Mouse (Mus musculus) hindbrain, embryonic 15.5 days (tissue): Measurements from ENCODE around the gene Hsdl2. TPM values are rescaled to one million over a fixed set of nuclear protein-coding genes. Genes with fewer than 3 reads are reported as not detected.

Experiments
- ATAC-seq: fragments of 200-750 bp; cut with Nextera tagmentation; 2 replicates; pipeline ENCODE4 v1.8.0; 2017; ENCODE audit warnings: low read depth, moderate number of reproducible peaks, moderate TSS enrichment; ENCODE audit not compliant: low FRiP score
- H3K27ac ChIP-seq: fragments of 300-500 bp; sonication (generic); replicated peaks from 2 replicates; pipeline ENCODE4 v1.5.1; 2015; ENCODE audit warnings: mild to moderate bottlenecking, inconsistent platforms
- H3K27me3 ChIP-seq: fragments of 300-500 bp; sonication (generic); 2 replicates; pipeline ENCODE4 v1.6.1; 2015; ENCODE audit warnings: control low read depth, inconsistent platforms
- H3K36me3 ChIP-seq: fragments of 300-500 bp; sonication (generic); 2 replicates; pipeline ENCODE4 v1.6.1; 2015; ENCODE audit warnings: control low read depth, inconsistent platforms
- H3K4me1 ChIP-seq: fragments of 300-500 bp; sonication (generic); replicated peaks from 2 replicates; pipeline ENCODE4 v1.6.1; 2015; ENCODE audit warnings: control low read depth, inconsistent platforms
- H3K4me2 ChIP-seq: fragments of 300-500 bp; sonication (generic); 2 replicates; pipeline ENCODE4 v1.6.1; 2015; ENCODE audit warnings: moderate library complexity, mild to moderate bottlenecking, inconsistent platforms
- H3K4me3 ChIP-seq: fragments of 300-500 bp; sonication (generic); 2 replicates; pipeline ENCODE4 v1.5.1; 2015; ENCODE audit warnings: mild to moderate bottlenecking, inconsistent platforms
- H3K9ac ChIP-seq: fragments of 300-500 bp; sonication (generic); 2 replicates; pipeline ENCODE4 v1.6.1; 2015; ENCODE audit warnings: inconsistent platforms
- H3K9me3 ChIP-seq: fragments of 300-500 bp; sonication (generic); 2 replicates; pipeline ENCODE4 v1.6.1; 2016; ENCODE audit warnings: control low read depth, inconsistent platforms
- WGBS: fragments of 180-500 bp; shearing (Covaris S2); methylation state at CpG from one replicate; pipeline ENCODE4 v1.1.7; 2015; 5-methylcytosine and 5-hydroxymethylcytosine counted together
- polyA plus RNA-seq: library from polyadenylated mRNA; unstranded; fragments of >200 nt; fragmentation: Nextera tagmentation; extraction: Ambion mirVana; gene quantifications from 2 replicates; pipeline ENCODE4 v1.2.1, GENCODE M21; 2015

The Hsdl2 gene
- polyA plus RNA-seq, 1 experiment from 2014 or later: 36.7 TPM

DNA sequence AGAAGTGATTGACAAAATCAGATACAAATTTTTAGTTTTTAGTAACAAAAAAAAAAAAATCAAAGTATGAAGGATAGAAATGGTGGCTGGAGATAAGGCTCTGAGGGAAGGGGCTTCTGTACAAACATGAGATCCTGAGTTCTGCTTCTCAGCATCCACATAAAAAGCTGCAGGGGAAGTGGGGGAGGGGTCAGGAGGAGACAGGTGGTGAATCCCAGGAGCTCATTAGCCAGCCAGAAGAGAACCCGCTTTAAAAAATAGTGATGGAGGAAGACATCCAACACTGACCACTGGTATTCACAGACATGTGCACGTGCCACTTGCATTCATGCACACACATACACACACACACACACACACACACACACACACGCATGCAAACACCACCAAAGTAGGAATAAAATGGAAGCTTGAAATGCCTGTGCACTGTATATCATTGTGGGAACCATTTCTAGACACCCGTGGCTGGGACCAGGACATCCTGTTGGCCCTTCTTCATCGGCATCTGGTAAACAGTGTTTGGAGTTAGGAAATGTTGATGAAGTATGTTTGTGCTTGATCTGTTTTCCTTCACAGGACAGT is 74.8 kb downstream of the Hsdl2 start:
- ATAC-seq: no peak
- 81% methylated on average over 5 of the region's 5 CpGs for WGBS
- Histone ChIP-seq H3K4me3 (no peak overlapping the region), H3K4me2 (no peak overlapping the region), H3K4me1 (no peaks in the 10 kb centered on the region), H3K9me3 (no peaks in the 10 kb centered on the region), H3K27me3 (no peaks in the 10 kb centered on the region), H3K9ac (no peak overlapping the region), H3K36me3 (no peaks in the 10 kb centered on the region), H3K27ac (no peak overlapping the region)

GRCm38 (mm10) chr4:59662163-59662562 is 80.8 kb downstream of the Hsdl2 start:
- Histone ChIP-seq H3K27ac (no peak overlapping the region), H3K4me1 (no peaks in the 10 kb centered on the region), H3K36me3 (0 out of 2 replicates have a peak, but pooled peaks cover 4% of the 10 kb centered on the region), H3K4me3 (no peak overlapping the region), H3K27me3 (no peaks in the 10 kb centered on the region), H3K9me3 (no peaks in the 10 kb centered on the region), H3K4me2 (no peak overlapping the region), H3K9ac (no peak overlapping the region)
- ATAC-seq: no peak
- WGBS: 91% methylated on average over 1 of the region's 1 CpGs

- WGBS: 96% methylated on average over 6 of the region's 6 CpGs
- Histone ChIP-seq H3K4me3 (no peak overlapping the region), H3K9ac (no peak overlapping the region), H3K36me3 (0 out of 2 replicates have a peak, but pooled peaks cover 4% of the 10 kb centered on the region), H3K9me3 (no peaks in the 10 kb centered on the region), H3K27me3 (no peaks in the 10 kb centered on the region), H3K27ac (no peak overlapping the region), H3K4me2 (no peak overlapping the region), H3K4me1 (0 out of 2 replicates have a peak, but pooled peaks cover 3% of the 10 kb centered on the region)
- ATAC-seq: no peak
These were observed 82.1 kb downstream of the Hsdl2 start for GRCm38 (mm10) chr4:59663451-59663850.

- Histone ChIP-seq H3K36me3 (0 out of 2 replicates have a peak, but pooled peaks cover 4% of the 10 kb centered on the region), H3K27ac (no peak overlapping the region), H3K9ac (no peak overlapping the region), H3K27me3 (no peaks in the 10 kb centered on the region), H3K4me1 (0 out of 2 replicates have a peak, but pooled peaks cover 3% of the 10 kb centered on the region), H3K4me2 (no peak overlapping the region), H3K4me3 (no peak overlapping the region), H3K9me3 (no peaks in the 10 kb centered on the region)
- ATAC-seq: no peak
- WGBS: 82% methylated on average over 3 of the region's 3 CpGs
These were observed 85.4 kb downstream of the Hsdl2 start for GRCm38 (mm10) chr4:59666550-59667317.

DNA sequence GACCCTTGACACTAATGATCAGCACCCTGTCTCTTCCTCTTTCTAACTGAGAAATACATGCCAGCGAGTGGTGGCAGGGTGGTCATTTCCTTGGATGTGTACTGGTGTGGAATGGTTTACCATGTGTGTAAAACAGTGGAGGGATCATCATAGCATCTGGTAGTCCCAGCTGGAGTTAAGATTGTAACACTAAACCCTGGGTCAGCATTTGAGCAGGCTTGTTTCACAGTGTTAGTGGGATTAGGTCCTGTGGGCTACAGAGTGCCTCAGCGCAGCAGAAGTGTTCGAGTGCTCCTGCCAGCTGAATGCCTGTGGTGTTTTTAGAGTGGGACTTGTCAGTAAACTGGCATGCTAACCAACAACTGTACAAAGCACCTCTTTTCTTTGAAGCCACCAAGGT is 86.7 kb downstream of the Hsdl2 start:
- 74% methylated on average over 3 of the region's 3 CpGs for WGBS
- peak; percentile 38; the same call in 1 of the 2 replicates for ATAC-seq

More for the DNA sequence above, 86.7 kb downstream of the Hsdl2 start:
- Histone ChIP-seq H3K4me2 (no peak overlapping the region), H3K4me1 (0 out of 2 replicates have a peak, but pooled peaks cover 3% of the 10 kb centered on the region), H3K9me3 (no peaks in the 10 kb centered on the region), H3K27ac (no peak overlapping the region), H3K4me3 (no peak overlapping the region), H3K36me3 (no peaks in the 10 kb centered on the region), H3K27me3 (no peaks in the 10 kb centered on the region), H3K9ac (no peak overlapping the region)

Other genes with a start within 250 kb of the Hsdl2 start
- 1.9 and 2.4 TPM in 2 replicates for gene Susd1, start 142.9 kb upstream of the Hsdl2 start, polyA plus RNA-seq
- gene Ptbp3, start 32.2 kb upstream of the Hsdl2 start, polyA plus RNA-seq: 18.0 and 20.1 TPM in 2 replicates
- gene E130308A19Rik, start 44.6 kb downstream of the Hsdl2 start, polyA plus RNA-seq: 48.8 and 55.9 TPM in 2 replicates
- gene Inip, start 220.0 kb downstream of the Hsdl2 start, polyA plus RNA-seq: 53.3 and 53.8 TPM in 2 replicates
- 18.3 TPM in 2 replicates for gene Snx30, start 224.3 kb downstream of the Hsdl2 start, polyA plus RNA-seq